Mouse (Mus musculus) brown adipose tissue, adult 24 weeks (tissue): ENCODE data around the gene Gm11042. TPM values are rescaled to one million over a fixed set of nuclear protein-coding genes. Genes with fewer than 3 reads are reported as not detected.
A peak's percentile ranks its signal among the peaks of the same experiment; 100 is the strongest.

ENCODE experiments used
- H3K27ac ChIP-seq: fragments of 200-500 bp; replicated peaks from 2 replicates; pipeline ENCODE4 v1.5.1; 2012; ENCODE audit warnings: low read depth, mild to moderate bottlenecking, low read length
- H3K4me1 ChIP-seq: fragments of 200-500 bp; 2 replicates; pipeline ENCODE4 v1.6.1; 2012; ENCODE audit warnings: low read length, mixed read lengths; ENCODE audit not compliant: control insufficient read depth, insufficient read depth, insufficient read length
- H3K4me3 ChIP-seq: fragments of 200-500 bp; 2 replicates; pipeline ENCODE4 v1.5.1; 2012; ENCODE audit warnings: low read depth, mild to moderate bottlenecking, low read length, moderate library complexity; ENCODE audit not compliant: insufficient read depth
- polyA plus RNA-seq: library from polyadenylated mRNA; stranded (reverse); fragments of >200 nt; gene quantifications from 2 replicates; pipeline ENCODE4 v1.2.4, GENCODE M21; 2012; ENCODE audit not compliant: missing spikeins, insufficient read depth, insufficient read length

Gene Gm11042
- not detected in 2 replicates for polyA plus RNA-seq

- Histone ChIP-seq H3K4me1 (no peaks in the 10 kb centered on the region), H3K27ac (no peak within 1 kb of the TSS), H3K4me3 (peak within 1 kb of the TSS; percentile 65)
Observed at GRCm38 (mm10) chr12:74316344-74316973, at the start of gene Gm11042. Gm11042 (minus strand) TSS chr12:74316394.

GRCm38 (mm10) chr12:74364477-74364876 lies 48.3 kb upstream of the Gm11042 start:
- Histone ChIP-seq H3K4me3 (no peak overlapping the region), H3K4me1 (no peaks in the 10 kb centered on the region)

GRCm38 (mm10) chr12:74363076-74363475 lies 46.9 kb upstream of the Gm11042 start:
- H3K4me3 ChIP-seq: no peak overlapping the region
- no peaks in the 10 kb centered on the region for H3K4me1 ChIP-seq

More at GRCm38 (mm10) chr12:74364477-74364876, 48.3 kb upstream of the Gm11042 start:
- no peak overlapping the region for H3K27ac ChIP-seq

GRCm38 (mm10) chr12:74362453-74362852 lies 46.3 kb upstream of the Gm11042 start:
- H3K4me1 ChIP-seq: no peaks in the 10 kb centered on the region
- H3K4me3 ChIP-seq: no peak overlapping the region
- no peak overlapping the region for H3K27ac ChIP-seq

More at GRCm38 (mm10) chr12:74363076-74363475, 46.9 kb upstream of the Gm11042 start:
- no peak overlapping the region for H3K27ac ChIP-seq

- Histone ChIP-seq H3K4me3 (no peak overlapping the region), H3K4me1 (no peaks in the 10 kb centered on the region), H3K27ac (no peak overlapping the region)
Observed at GRCm38 (mm10) chr12:74359791-74360190, 43.6 kb upstream of the Gm11042 start.

- Histone ChIP-seq H3K4me3 (no peak overlapping the region), H3K27ac (no peak overlapping the region), H3K4me1 (no peaks in the 10 kb centered on the region)
Observed at GRCm38 (mm10) chr12:74357806-74358205, 41.6 kb upstream of the Gm11042 start.

- Histone ChIP-seq H3K27ac (no peak overlapping the region), H3K4me1 (no peaks in the 10 kb centered on the region), H3K4me3 (no peak overlapping the region)
Observed at GRCm38 (mm10) chr12:74342720-74343119, 26.5 kb upstream of the Gm11042 start.

GRCm38 (mm10) chr12:74340070-74340469 lies 23.9 kb upstream of the Gm11042 start:
- Histone ChIP-seq H3K4me1 (no peaks in the 10 kb centered on the region), H3K4me3 (no peak overlapping the region), H3K27ac (no peak overlapping the region)

GRCm38 (mm10) chr12:74333706-74334105 lies 17.5 kb upstream of the Gm11042 start:
- no peaks in the 10 kb centered on the region for H3K4me1 ChIP-seq
- H3K4me3 ChIP-seq: no peak overlapping the region
- H3K27ac ChIP-seq: no peak overlapping the region

- H3K27ac ChIP-seq: no peak overlapping the region
- H3K4me3 ChIP-seq: no peak overlapping the region
Observed at GRCm38 (mm10) chr12:74333016-74333415, 16.8 kb upstream of the Gm11042 start.

GRCm38 (mm10) chr12:74329759-74330158 lies 13.6 kb upstream of the Gm11042 start:
- Histone ChIP-seq H3K4me1 (no peaks in the 10 kb centered on the region), H3K27ac (no peak overlapping the region), H3K4me3 (no peak overlapping the region)

More at GRCm38 (mm10) chr12:74333016-74333415, 16.8 kb upstream of the Gm11042 start:
- no peaks in the 10 kb centered on the region for H3K4me1 ChIP-seq

GRCm38 (mm10) chr12:74326644-74327043 lies 10.4 kb upstream of the Gm11042 start:
- Histone ChIP-seq H3K27ac (no peak overlapping the region), H3K4me1 (no peaks in the 10 kb centered on the region), H3K4me3 (no peak overlapping the region)

- H3K27ac ChIP-seq: no peak overlapping the region
- H3K4me3 ChIP-seq: no peak overlapping the region
- no peaks in the 10 kb centered on the region for H3K4me1 ChIP-seq
Observed at GRCm38 (mm10) chr12:74321981-74322380, 5.8 kb upstream of the Gm11042 start.

GRCm38 (mm10) chr12:74320318-74320717 lies 4.1 kb upstream of the Gm11042 start:
- Histone ChIP-seq H3K4me1 (no peaks in the 10 kb centered on the region), H3K4me3 (no peak overlapping the region), H3K27ac (no peak overlapping the region)

- no peaks in the 10 kb centered on the region for H3K4me1 ChIP-seq
- H3K4me3 ChIP-seq: peak overlapping the region; percentile 65
- no peak overlapping the region for H3K27ac ChIP-seq
Observed at GRCm38 (mm10) chr12:74316989-74317759, 980 bp upstream of the Gm11042 start.

GRCm38 (mm10) chr12:74315221-74315620 lies 973 bp downstream of the Gm11042 start:
- no peak overlapping the region for H3K4me3 ChIP-seq
- no peaks in the 10 kb centered on the region for H3K4me1 ChIP-seq
- H3K27ac ChIP-seq: no peak overlapping the region
